Mouse (Mus musculus) lung, postnatal 0 days (tissue): ENCODE measurements at regions not wholly inside any gene's neighbourhood (a gene's known extent, or its start where the extent isn't known, plus 50 kb on each side); places are given as distances from the start of the nearest gene placed in this dataset.

Experiments
- CTCF ChIP-seq: IDR thresholded peaks from 2 replicates; pipeline ENCODE4 v1.5.1; 2016; ENCODE audit warnings: antibody characterized with exemption, mild to moderate bottlenecking
- EP300 ChIP-seq: IDR thresholded peaks from 2 replicates; pipeline ENCODE4 v1.6.1; 2016; ENCODE audit warnings: antibody characterized with exemption, mild to moderate bottlenecking, control low read depth

DNA sequence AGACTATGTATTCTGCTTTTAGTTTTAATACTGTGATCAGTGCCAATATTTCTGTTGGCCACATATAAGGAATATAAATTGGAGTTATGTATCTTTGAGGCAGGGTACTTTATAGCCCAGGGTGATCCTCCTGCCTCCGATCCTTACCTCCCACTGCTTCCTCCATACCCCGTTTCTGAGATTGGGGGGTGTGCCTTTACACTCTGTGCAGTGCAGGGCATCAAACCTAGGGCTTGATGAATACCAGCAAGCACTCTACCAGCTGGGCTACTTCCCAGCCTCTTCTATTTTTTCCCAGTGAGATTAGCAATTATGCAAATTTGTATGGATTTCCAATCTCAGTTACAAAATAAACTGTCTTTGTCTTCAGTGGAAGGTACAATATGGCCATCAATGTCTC is 97.3 kb upstream of the Tsc22d2 start:
- TF ChIP-seq EP300 (no peak), CTCF (no peak)
